ENCODE assay signal across 8 mouse cellular contexts in genomic region chr4:24965918-24966298, GRCm38 (mm10). TPM values are rescaled to one million over a fixed set of nuclear protein-coding genes. Genes with fewer than 3 reads are reported as not detected.
A peak's percentile ranks its signal among the peaks of the same experiment; 100 is the strongest.
DNase-seq lines count a peak whose midpoint lies in the region; ATAC-seq and TF ChIP-seq lines count a peak whose summit lies in the region.

No protein-coding gene starts in this region.

- in situ Hi-C loops in Patski (cut with MboI; ENCODE audit: low pct_unique_long_range_greater_than_20kb) = no loop called here

- 5% methylated on average over 8 of the region's 8 CpGs for WGBS in heart, embryonic 16.5 days
- 6% methylated on average over 8 of the region's 8 CpGs for WGBS in forebrain, embryonic 16.5 days
- 7% methylated on average over 8 of the region's 8 CpGs for WGBS in liver, embryonic 16.5 days (ENCODE audit: insufficient replicate concordance)

- peaks cover 3% of the 10 kb centered on the region; the same call in 1 of the 2 replicates for H3K4me1 ChIP-seq in heart, embryonic 16.5 days (ENCODE audit: control insufficient read depth, insufficient read depth, low read length)
- peaks cover 9% of the 10 kb centered on the region for H3K4me1 ChIP-seq in forebrain, embryonic 16.5 days (replicated peaks; ENCODE audit: control insufficient read depth, insufficient read depth, low read length)
- no peaks in the 10 kb centered on the region for H3K4me1 ChIP-seq in liver, embryonic 16.5 days (ENCODE audit: control insufficient read depth, low read depth, low read length)

- H3K4me3 ChIP-seq in heart, embryonic 16.5 days (ENCODE audit: low read length) = peak overlapping the region; percentile 77
- H3K4me3 ChIP-seq in forebrain, embryonic 16.5 days (replicated peaks; ENCODE audit: low read length) = peak overlapping the region; percentile 86
- H3K4me3 ChIP-seq in liver, embryonic 16.5 days (ENCODE audit: low read depth, low read length) = peak overlapping the region; percentile 52

- peak overlapping the region; percentile 88 for H3K9ac ChIP-seq in heart, embryonic 16.5 days (ENCODE audit: low read length)
- peak overlapping the region; percentile 97 for H3K9ac ChIP-seq in forebrain, embryonic 16.5 days (replicated peaks; ENCODE audit: low read depth, low read length)
- H3K9ac ChIP-seq in liver, embryonic 16.5 days (ENCODE audit: low read depth, low read length) = no peak overlapping the region

- H3K9me3 ChIP-seq in heart, embryonic 16.5 days (replicated peaks; ENCODE audit: control insufficient read depth, low read length) = no peaks in the 10 kb centered on the region
- H3K9me3 ChIP-seq in forebrain, embryonic 16.5 days (ENCODE audit: control insufficient read depth, low read length) = no peaks in the 10 kb centered on the region
- H3K9me3 ChIP-seq in liver, embryonic 16.5 days (replicated peaks; ENCODE audit: control insufficient read depth, low read length) = no peaks in the 10 kb centered on the region

- H3K27me3 ChIP-seq in heart, embryonic 16.5 days (ENCODE audit: control insufficient read depth, insufficient read depth, low read length) = peaks cover 10% of the 10 kb centered on the region
- no peaks in the 10 kb centered on the region for H3K27me3 ChIP-seq in Patski
- H3K27me3 ChIP-seq in forebrain, embryonic 16.5 days (replicated peaks; ENCODE audit: control insufficient read depth, insufficient read depth, low read length) = no peaks in the 10 kb centered on the region
- H3K27me3 ChIP-seq in liver, embryonic 16.5 days (ENCODE audit: control insufficient read depth, insufficient read depth, low read depth, low read length) = peaks cover 28% of the 10 kb centered on the region

- no peak for DNase-seq in heart, adult 11 months
- DNase-seq in Patski (ENCODE audit: low read depth, low spot score) = no peak
- no peak for DNase-seq in urinary bladder, postnatal 36 days (ENCODE audit: low spot score in 2 of 2)
- no peak for DNase-seq in spleen, adult 18-20 months
- no peak for DNase-seq in kidney, adult 8-10 months

- CTCF ChIA-PET in Patski (lab: Charles Lee) = no interaction called here

- H3K27ac ChIP-seq in heart, embryonic 16.5 days (ENCODE audit: low read length) = no peak overlapping the region
- H3K27ac ChIP-seq in forebrain, embryonic 16.5 days (ENCODE audit: low read length) = peak overlapping the region; percentile 97; the same call in 1 of the 2 replicates
- H3K27ac ChIP-seq in liver, embryonic 16.5 days (ENCODE audit: low read length) = no peak overlapping the region

- no peaks in the 10 kb centered on the region for H3K36me3 ChIP-seq in heart, embryonic 16.5 days (ENCODE audit: control insufficient read depth, insufficient read depth)
- H3K36me3 ChIP-seq in forebrain, embryonic 16.5 days (ENCODE audit: control insufficient read depth, insufficient read depth) = no peaks in the 10 kb centered on the region
- H3K36me3 ChIP-seq in liver, embryonic 16.5 days (ENCODE audit: control insufficient read depth, insufficient read depth) = no peaks in the 10 kb centered on the region

- POLR2A ChIA-PET in Patski (lab: Charles Lee) = no interaction called here

- ATAC-seq in heart, embryonic 16.5 days (replicated peaks; ENCODE audit: extremely low read depth, insufficient read depth, low FRiP score) = no peak
- peak; percentile 45 for ATAC-seq in Patski
- ATAC-seq in forebrain, embryonic 16.5 days = no peak; the same call in 1 of the 2 replicates
- ATAC-seq in liver, embryonic 16.5 days (ENCODE audit: low read depth) = no peak

- H3K4me2 ChIP-seq in heart, embryonic 16.5 days (ENCODE audit: low read depth, low read length) = peak overlapping the region; percentile 84
- peak overlapping the region; percentile 69 for H3K4me2 ChIP-seq in forebrain, embryonic 16.5 days (ENCODE audit: low read length)
- H3K4me2 ChIP-seq in liver, embryonic 16.5 days (ENCODE audit: low read depth, low read length) = peak overlapping the region; percentile 61

- no peak for TF ChIP-seq CTCF in Patski (IDR thresholded peaks at IDR 0.05)

RNA-seq across cellular contexts. Expression of gene Gpr63, which starts 0.3 kb away (rescaled TPM):
- polyA plus RNA-seq in heart, embryonic 16.5 days (2015; fragmentation: Nextera tagmentation; extraction: Ambion mirVana) = 0.17 and 0.45 TPM in 2 replicates
- 0.64 TPM for polyA plus RNA-seq in Patski (2021)
- polyA plus RNA-seq in forebrain, embryonic 16.5 days (2015; fragmentation: Nextera tagmentation; extraction: Ambion mirVana) = 2.8 and 4.9 TPM in 2 replicates
- polyA plus RNA-seq in liver, embryonic 16.5 days (2015; fragmentation: Nextera tagmentation; extraction: Ambion mirVana) = 0.08 TPM in 1 of 2 replicates, not detected in the other
